Mouse (Mus musculus) cerebellum, adult (tissue): Measurements from ENCODE around the gene Cald1.

Experiments used
- ATAC-seq: cut with Nextera tagmentation; 2 replicates; pipeline ENCODE4 v1.9.2; 2017; ENCODE audit warnings: mild to moderate bottlenecking, moderate library complexity, mixed read lengths; ENCODE audit not compliant: insufficient number of reproducible peaks, low FRiP score, low TSS enrichment

The Cald1 gene

DNA sequence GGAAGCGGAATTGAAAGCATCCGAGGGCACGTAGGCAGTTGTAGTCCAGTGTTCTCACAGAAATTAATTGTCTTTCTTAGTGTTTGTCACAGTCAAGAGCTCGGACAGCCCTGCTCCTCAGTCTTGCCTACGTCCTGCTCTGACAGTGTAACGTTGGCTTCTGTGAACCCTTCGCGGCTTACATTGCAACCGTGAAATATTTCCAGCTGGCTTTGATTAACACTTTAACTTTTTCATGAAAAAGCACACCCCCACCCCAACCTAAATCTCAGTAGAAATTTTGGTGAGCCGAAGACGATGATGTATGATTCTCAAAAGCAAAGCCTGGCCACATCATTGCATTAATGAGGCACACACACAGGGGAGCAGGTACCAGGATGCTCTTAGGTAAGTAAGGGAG lies 150.3 kb downstream of the Cald1 start:
- ATAC-seq: no peak

DNA sequence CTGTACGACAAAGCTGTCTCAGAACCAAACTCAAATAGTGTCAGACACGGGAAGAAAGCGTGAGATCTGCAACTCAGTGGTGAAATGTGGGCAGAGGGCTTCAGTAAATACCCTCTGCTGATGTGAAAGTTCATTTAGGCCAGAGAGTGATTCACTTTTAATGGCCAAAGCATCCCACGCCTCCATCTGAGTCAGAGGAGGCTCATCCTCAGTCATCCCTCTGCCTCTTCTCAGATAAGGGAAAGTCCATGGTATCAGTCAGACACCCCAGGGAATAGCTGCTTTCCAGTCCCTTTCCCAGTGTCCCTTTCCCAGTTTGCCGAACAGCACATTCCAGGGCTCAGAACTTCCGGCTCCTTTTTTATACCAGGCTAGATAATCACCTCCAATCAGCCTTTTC lies 151.2 kb downstream of the Cald1 start:
- ATAC-seq: no peak

DNA sequence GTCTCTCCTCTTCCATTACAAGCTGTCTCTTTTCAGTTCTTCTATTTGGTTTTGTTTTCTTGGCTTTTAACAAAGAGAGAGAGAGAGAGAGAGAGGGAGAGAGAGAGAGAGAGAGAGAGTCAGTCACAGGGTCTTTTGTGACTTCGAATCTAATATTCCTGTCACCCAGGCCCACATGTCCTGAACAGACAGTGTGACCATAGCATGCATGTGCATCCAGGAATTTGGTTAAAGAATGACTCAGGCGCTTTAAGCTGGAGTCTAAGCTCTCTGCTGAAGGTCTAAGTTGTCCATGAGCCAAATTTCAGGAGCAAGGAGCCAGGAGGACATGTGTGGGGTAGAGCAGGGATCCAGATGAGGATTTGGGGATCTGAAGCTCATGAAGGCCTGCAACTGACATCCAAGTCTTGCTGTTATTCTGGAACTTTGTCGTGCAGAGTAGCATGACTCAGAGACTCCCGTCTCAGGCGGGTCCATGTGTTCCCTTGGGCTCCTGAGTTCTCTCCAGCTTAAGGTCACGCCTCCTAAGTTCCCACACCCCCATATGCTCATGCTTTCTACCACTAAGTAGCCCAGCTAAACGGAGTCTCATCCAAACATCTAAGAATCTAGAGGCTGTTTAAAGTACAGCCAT lies 152.3 kb downstream of the Cald1 start:
- ATAC-seq: no peak

DNA sequence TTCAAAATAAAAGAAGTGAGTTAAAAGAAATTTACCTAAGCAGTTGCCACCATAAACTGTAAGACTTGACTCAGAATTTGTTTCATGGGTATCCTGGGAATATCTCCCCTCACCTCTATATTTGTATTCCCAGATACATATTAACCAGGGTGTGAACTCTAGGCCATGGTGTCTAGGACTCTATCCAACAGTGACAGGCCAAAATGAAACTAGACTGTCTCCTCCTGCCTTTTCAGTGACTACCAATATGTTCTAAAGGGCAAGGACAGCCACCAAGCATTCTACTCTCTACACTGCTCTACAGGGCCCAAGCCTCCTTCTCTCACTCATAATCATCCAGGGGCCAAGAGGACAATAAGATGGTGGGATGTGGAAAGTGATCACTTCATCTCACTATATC lies 153.3 kb downstream of the Cald1 start:
- no peak for ATAC-seq

GRCm38 (mm10) chr6:34754448-34754847 lies 156.1 kb downstream of the Cald1 start:
- ATAC-seq: peak; percentile 66; the same call in 1 of the 2 replicates

DNA sequence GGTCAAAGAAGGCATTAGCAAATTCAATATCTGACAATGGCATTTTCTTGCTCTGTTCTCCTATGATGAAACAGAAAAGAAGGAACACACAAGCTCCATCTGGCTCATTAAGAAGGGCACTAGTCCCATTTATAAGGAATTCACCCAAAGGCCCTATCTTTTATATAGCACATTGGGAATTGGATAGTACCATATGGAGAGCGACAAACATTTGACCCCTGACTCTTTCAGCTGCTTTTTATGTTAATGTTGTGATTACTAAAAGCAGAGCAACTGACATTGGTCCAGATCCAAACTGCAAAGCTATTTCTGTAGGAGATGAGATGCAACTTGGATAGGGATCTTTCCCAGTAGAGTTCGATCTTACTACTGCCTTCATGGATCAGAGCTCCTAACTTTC lies 160.0 kb downstream of the Cald1 start:
- ATAC-seq: no peak

- 0 out of 2 replicates have a peak, but pooled peaks have one; percentile 43 for ATAC-seq
These were observed 161.7 kb downstream of the Cald1 start for GRCm38 (mm10) chr6:34760023-34760422.

- ATAC-seq: no peak
These were observed 167.4 kb downstream of the Cald1 start for GRCm38 (mm10) chr6:34765721-34766120.

DNA sequence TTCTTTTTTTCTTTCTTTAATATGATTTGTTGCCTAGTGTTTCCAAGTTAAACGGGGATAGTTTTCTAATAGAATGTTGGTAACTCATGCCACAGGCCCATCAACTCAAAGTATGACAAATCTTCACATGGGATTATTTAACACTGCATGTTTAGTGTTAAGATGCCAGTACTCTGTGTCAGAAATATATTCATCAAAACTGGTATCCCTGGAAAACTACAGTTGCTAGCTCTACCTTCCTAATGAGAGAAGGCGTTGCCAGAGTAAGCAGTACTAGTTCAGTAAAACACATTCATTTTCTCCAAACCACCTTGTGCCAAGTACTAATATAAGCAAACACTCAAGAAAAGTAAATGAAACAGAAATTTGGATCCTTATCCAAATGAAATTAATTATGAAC lies 171.7 kb downstream of the Cald1 start:
- ATAC-seq: no peak

- ATAC-seq: no peak
These were observed 172.2 kb downstream of the Cald1 start for GRCm38 (mm10) chr6:34770491-34770890.

DNA sequence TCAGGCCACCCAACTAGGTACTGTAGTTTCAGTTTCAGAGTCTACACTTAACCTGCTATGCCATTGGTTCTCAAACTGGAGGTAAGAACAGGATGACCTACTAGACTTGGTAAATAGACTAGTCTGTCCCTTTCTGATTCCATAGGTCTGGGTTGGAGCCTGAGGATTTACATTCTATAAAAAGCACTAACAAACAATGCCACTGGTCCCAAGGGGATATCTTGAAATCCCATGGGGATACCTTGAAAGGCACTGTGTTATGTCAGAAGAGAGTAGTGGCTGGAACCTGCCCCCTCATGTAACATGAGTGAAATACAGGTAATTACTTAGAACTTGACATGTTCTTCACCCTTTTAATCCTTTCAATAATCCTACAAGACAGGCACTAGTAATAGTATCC lies 178.1 kb downstream of the Cald1 start:
- ATAC-seq: no peak

- ATAC-seq: no peak
These were observed 178.8 kb downstream of the Cald1 start for GRCm38 (mm10) chr6:34777094-34777493.

DNA sequence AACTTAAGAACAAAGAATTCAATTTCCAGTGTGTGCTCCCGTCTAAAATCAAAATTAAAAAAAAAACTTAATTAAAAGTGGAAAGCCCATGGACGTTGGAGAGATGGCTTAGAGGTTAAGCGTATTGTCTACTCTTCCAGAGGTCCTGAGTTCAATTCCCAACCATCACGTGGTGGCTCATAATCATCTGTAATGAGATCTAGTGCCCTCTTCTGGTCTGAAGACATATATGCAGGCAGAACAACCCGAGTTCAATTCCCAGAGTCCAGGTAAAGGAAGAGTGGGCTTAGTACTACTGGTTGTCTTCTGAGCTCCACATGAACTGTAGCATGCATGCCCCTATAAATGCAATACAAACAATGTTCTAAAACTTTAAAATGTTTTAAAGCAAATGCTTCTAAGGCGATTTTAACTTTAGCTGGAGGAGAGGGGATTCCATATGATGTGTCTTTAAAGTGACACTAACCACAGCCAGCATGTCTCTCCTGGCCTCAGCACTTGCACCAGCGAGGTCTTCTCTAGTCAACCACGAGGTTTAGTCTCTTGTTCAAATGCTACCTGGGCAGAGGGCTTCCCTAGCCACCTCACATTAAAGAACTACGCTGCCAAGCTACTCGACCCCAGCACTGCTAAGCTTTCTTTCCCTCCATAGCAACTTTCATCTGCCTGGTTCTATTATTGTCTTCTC lies 179.8 kb downstream of the Cald1 start:
- no peak for ATAC-seq

DNA sequence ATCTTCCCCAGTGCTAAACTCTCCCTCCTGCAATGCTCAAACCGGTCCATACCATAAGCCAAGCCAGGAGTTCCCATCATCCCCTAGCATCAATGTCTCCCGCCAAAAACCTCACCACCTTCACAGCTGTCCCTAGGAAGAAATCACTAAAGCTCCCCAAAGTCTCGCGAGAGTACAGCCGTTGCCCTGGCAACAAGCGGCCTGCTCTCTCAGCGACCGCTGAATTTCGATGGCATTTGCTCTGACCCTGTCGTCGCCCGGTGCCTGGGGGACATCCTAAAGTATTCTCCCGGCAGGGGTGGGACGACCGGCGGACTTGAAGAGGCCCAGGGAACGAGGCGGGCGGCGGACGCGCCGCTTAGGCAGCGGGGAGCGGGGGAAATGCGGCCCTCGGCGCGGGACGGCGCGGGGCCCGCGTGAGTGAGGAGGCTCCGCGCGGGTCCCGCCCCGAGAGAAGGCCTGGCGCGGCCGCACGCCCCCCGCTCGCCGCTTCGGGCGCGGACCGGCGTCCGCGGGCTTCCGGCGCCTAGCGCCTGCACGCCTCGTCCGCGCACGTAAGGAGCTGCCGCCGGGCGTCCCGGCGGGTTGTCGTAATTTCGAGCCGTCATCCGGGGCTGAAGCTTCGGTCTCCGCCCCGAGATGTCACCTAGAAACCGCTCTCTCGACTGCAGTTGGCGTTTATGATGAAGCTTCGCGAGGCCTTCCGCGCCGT lies 182.1 kb downstream of the Cald1 start, which contains the start of gene Agbl3:
Gene Agbl3 (plus strand): TSS at position 202 of the 712 bp plus-strand sequence.
- peak; percentile 93 for ATAC-seq

- peak; percentile 23; the same call in 1 of the 2 replicates for ATAC-seq
These were observed 182.6 kb downstream of the Cald1 start for GRCm38 (mm10) chr6:34780943-34781289.

- no peak for ATAC-seq
These were observed 184.2 kb downstream of the Cald1 start for GRCm38 (mm10) chr6:34782493-34782892.

- ATAC-seq: no peak
These were observed 198.6 kb downstream of the Cald1 start for GRCm38 (mm10) chr6:34796881-34797280.

DNA sequence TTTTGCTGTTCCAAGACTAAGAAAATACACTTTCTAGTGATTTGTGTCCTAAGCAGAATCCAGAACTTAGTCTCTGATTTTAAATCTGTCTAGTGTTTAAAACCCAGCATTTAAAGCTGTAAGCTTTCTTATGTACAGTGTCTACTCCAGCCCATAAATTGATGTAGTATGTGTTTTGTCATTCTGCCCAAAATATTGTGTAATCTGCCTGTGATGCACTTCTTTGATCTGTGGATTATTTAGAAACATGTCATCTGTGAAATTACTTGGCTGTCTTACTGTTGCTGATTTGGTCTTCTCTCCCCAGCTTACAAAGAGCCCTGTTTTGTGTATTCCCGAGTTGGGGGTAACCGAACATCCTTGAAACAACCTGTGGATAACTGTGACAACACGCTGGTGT lies 199.6 kb downstream of the Cald1 start:
- ATAC-seq: no peak

- ATAC-seq: no peak
These were observed 207.3 kb downstream of the Cald1 start for GRCm38 (mm10) chr6:34805582-34805981.

DNA sequence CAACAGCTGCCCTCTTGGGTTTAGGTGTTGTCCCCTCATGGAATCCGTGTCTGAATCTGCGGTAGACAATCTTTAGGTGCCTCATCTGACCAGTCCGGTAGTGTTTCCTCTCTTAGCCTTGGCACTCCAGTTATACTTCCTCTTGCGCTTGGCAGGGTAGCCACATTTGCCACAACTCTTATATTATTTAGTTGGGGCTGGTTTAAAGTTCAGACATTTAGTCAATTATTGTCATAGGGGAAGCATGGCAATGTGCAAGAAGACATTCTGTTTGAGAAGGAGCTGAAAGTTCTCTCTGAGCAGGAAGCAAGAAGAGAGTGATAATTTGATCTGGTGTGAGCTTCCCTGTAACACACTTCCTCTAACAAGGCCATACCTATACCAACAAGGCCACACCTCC lies 212.4 kb downstream of the Cald1 start:
- no peak for ATAC-seq

DNA sequence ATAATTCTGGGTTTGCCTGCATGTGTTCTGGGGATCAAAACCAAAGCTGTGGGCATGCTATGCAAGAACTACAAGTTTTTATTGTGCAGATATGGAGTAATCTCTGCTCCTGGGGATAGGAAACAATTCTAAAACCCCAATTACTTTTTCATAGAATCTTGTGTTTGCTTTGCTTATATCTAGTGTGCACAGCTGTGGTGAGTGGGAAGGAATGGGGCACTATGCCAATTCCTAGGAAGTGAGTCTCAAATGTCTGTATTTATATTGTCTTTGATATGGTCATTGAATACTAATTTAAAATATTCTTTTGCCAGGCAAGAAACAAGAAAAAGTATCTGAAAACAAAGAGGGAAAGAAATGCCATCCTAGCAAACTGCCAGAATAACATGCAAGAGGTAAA lies 226.1 kb downstream of the Cald1 start:
- no peak for ATAC-seq
